Mouse (Mus musculus) lung, postnatal 0 days (tissue): ENCODE measurements around the gene Tppp3.
A peak's percentile ranks its signal among the peaks of the same experiment; 100 is the strongest.

Experiments
- CTCF ChIP-seq: IDR thresholded peaks from 2 replicates; pipeline ENCODE4 v1.5.1; 2016; ENCODE audit warnings: antibody characterized with exemption, mild to moderate bottlenecking
- EP300 ChIP-seq: IDR thresholded peaks from 2 replicates; pipeline ENCODE4 v1.6.1; 2016; ENCODE audit warnings: antibody characterized with exemption, mild to moderate bottlenecking, control low read depth

DNA sequence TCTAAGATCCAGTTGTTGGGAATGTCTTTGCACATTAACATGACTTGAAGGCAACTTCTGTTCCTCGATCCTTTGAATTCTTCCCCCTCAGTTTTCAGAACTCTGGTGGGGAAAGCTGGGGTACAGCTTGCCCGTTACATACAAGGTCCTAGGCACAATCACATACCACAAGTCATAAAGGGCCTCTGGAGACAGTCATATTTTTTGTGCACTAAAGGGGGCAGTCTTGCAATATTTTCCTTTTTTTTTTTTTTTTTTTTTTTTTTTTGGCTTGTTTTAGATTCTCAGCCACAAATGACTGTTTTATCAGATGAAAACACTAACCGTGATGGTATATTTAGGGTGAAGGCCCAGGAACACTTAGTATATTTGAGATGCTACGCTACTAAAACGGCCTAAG lies 18.0 kb downstream of the Tppp3 start:
- TF ChIP-seq CTCF (peak; percentile 59), EP300 (0 out of 2 replicates have a peak, but pooled peaks have one; percentile 18)
